Mouse (Mus musculus) E14TG2a.4 (cell line): ENCODE measurements at regions not wholly inside any gene's neighbourhood (a gene's known extent, or its start where the extent isn't known, plus 50 kb on each side); places are given as distances from the start of the nearest gene placed in this dataset.

Source experiments
- H3K27me3 ChIP-seq: 2 replicates; pipeline ENCODE4 v1.6.1; 2014; ENCODE audit warnings: low read length, control low read depth; ENCODE audit not compliant: insufficient read depth
- H3K36me3 ChIP-seq: 2 replicates; pipeline ENCODE4 v1.6.1; 2014; ENCODE audit warnings: low read length, control low read depth; ENCODE audit not compliant: insufficient read depth
- H3K4me1 ChIP-seq: replicated peaks from 2 replicates; pipeline ENCODE4 v1.6.1; 2014; ENCODE audit warnings: low read depth, low read length, control low read depth
- H3K4me3 ChIP-seq: replicated peaks from 2 replicates; pipeline ENCODE4 v1.5.1; 2014; ENCODE audit warnings: mild to moderate bottlenecking, low read length
- H3K9me3 ChIP-seq: 2 replicates; pipeline ENCODE4 v1.6.1; 2014; ENCODE audit warnings: low read length, control low read depth
- CTCF ChIP-seq: conservative IDR thresholded peaks from 2 replicates; pipeline ENCODE4 v1.5.1; 2014; ENCODE audit warnings: low read length
- NANOG ChIP-seq: IDR thresholded peaks from 2 replicates; pipeline ENCODE4 v1.6.1; 2014; ENCODE audit warnings: borderline replicate concordance, low read length, mixed read lengths
- POU5F1 ChIP-seq: IDR thresholded peaks from 2 replicates; pipeline ENCODE4 v1.6.1; 2014; ENCODE audit warnings: low read length, borderline replicate concordance

GRCm38 (mm10) chr1:34930571-34930970, 80.8 kb downstream of the Plekhb2 start:
- Histone ChIP-seq H3K4me3 (peak overlapping the region; percentile 63), H3K4me1 (peaks cover 12% of the 10 kb centered on the region), H3K9me3 (peaks cover 36% of the 10 kb centered on the region), H3K27me3 (peaks cover 40% of the 10 kb centered on the region), H3K36me3 (no peaks in the 10 kb centered on the region)
- TF ChIP-seq NANOG = no peak

GRCm38 (mm10) chr1:34943196-34943595, 93.4 kb downstream of the Plekhb2 start:
- no peak overlapping the region for H3K4me3 ChIP-seq
- no peaks in the 10 kb centered on the region for H3K36me3 ChIP-seq
- H3K4me1 ChIP-seq = no peaks in the 10 kb centered on the region
- no peaks in the 10 kb centered on the region for H3K27me3 ChIP-seq
- H3K9me3 ChIP-seq = 0 out of 2 replicates have a peak, but pooled peaks cover 3% of the 10 kb centered on the region
- TF ChIP-seq CTCF (no peak), POU5F1 (no peak), NANOG (no peak)

DNA sequence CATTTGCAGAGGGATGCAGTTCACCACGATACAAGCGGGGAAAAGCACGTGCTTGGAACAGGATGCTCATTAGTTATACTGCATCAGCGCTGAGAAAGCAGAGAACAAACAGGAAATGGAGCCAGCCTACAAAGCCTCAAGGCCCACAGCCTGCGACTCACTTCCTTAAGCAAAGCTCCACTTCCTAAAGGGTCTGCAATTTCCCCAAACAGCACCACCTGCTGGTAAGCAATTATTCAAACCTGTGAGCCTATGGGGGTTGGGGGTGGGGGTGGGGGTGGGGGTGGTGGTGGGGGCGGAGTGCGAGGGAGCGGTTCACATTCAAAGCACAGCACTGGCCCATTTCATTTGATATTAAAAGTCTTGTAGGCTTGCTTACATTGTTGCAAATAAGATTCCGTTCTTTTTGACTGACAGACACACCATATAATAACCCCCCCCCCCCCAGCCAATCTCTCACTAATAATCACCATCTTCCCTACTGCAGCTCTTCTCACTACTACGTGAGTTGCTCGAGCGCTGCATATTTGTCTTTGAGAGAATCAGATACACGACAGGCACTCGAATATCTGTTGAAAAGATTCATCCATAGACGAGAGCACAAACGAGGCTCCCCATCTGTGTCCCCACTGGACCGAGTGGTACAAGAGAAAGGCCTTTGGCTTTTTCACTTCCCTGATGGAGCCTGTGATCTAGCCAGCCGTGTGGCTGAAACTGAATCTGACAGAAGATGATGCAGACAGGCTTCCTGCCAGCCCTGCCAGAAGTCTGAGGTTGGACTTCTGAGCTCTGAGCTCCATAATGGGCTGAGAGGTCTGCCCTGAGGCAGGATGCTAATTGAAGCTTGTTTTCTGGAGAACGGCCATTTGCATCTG, 112.1 kb downstream of the Plekhb2 start:
- TF ChIP-seq CTCF = no peak
- no peak for TF ChIP-seq POU5F1
- TF ChIP-seq NANOG = no peak
- H3K4me3 ChIP-seq = no peak overlapping the region
- H3K4me1 ChIP-seq = no peaks in the 10 kb centered on the region; the same call in 1 of the 2 replicates
- peaks cover 27% of the 10 kb centered on the region for H3K9me3 ChIP-seq
- H3K36me3 ChIP-seq = no peaks in the 10 kb centered on the region
- H3K27me3 ChIP-seq = no peaks in the 10 kb centered on the region

DNA sequence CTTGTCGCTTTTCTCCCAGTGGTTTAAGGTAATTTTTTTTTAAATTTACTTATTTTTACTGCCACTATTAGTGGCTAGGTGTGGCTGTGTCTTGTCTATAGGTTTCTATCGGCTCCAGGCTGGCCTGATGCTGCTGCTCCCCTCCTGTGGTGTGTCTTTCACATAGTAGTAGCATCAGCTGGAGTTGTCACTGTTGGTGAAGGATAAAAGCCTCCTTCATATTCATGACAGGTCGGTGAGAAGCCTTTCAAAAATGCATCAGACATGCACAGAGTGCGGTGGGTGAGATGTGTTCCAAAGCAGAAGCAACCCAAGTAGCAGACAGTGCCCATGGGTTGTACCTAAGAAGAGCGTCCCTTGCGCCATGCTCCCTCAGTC, 112.7 kb downstream of the Plekhb2 start:
- Histone ChIP-seq H3K4me1 (no peaks in the 10 kb centered on the region; the same call in 1 of the 2 replicates), H3K4me3 (no peak overlapping the region), H3K36me3 (no peaks in the 10 kb centered on the region), H3K27me3 (no peaks in the 10 kb centered on the region), H3K9me3 (peaks cover 21% of the 10 kb centered on the region)
- TF ChIP-seq NANOG (no peak), CTCF (no peak), POU5F1 (no peak)

DNA sequence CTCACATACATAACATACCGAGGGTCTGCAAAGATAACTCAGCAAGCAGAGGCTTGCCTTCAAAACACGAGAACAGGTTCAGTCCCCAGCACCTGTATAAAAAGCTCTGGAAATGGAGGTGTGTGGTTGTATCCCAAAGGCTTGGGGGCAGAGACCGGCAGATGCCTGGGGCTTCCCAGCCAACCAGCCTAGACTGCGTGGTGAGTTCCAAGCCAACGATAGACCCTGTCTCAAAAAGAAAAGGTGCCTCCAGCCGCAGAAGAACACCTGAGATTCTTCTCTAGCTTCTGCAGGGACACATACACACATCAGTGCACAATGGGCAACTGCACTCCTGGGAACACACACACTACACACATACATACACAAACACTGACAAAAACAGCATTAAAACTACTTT, 125.0 kb downstream of the Plekhb2 start:
- Histone ChIP-seq H3K36me3 (no peaks in the 10 kb centered on the region), H3K9me3 (peaks cover 21% of the 10 kb centered on the region), H3K27me3 (no peaks in the 10 kb centered on the region), H3K4me1 (no peaks in the 10 kb centered on the region), H3K4me3 (no peak overlapping the region)
- TF ChIP-seq POU5F1 (no peak), CTCF (no peak), NANOG (no peak)

DNA sequence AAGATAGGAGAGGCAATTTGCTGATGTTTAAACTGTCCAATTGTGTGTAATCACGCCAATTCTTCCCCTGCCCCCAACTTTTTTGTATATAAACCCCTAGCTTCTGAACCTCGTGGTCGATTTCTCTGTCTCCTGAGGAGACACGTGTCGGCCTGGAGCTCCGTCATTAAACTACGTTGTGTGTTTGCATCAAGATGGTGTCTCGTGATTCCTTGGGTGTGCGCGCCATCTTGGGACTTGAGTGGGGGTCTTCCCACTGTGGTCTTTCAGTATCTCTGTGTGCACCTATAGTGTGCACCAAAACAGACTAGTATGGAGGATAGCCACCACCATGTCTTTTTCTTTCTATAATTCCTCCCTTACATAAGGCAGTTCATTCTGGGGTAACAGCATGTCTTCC, 128.4 kb downstream of the Plekhb2 start:
- Histone ChIP-seq H3K27me3 (no peaks in the 10 kb centered on the region), H3K4me1 (no peaks in the 10 kb centered on the region), H3K4me3 (no peak overlapping the region), H3K9me3 (peaks cover 21% of the 10 kb centered on the region), H3K36me3 (no peaks in the 10 kb centered on the region)
- TF ChIP-seq POU5F1 (no peak), NANOG (no peak), CTCF (no peak)

DNA sequence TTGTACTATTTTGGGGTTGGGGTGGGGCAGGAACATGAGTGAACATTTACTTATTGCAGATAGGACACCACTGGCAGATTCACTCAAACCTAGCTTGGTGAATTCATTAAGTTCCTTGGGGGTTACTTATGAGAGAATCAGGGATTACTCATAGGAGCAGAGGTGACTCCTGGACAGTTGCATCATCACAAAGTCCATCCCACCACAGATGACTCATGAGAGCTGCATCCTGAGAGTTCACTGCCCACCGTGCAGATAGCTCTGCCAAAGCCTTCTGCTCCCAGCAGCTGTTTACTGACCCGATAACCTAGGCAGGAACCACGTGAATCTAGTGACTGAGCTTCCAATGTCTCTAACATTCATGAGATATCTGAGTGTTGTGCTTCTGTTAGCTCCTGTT, 129.6 kb downstream of the Plekhb2 start:
- Histone ChIP-seq H3K27me3 (no peaks in the 10 kb centered on the region), H3K4me3 (no peak overlapping the region), H3K36me3 (no peaks in the 10 kb centered on the region), H3K4me1 (no peaks in the 10 kb centered on the region), H3K9me3 (peaks cover 21% of the 10 kb centered on the region)
- TF ChIP-seq NANOG (no peak), CTCF (no peak), POU5F1 (no peak)

DNA sequence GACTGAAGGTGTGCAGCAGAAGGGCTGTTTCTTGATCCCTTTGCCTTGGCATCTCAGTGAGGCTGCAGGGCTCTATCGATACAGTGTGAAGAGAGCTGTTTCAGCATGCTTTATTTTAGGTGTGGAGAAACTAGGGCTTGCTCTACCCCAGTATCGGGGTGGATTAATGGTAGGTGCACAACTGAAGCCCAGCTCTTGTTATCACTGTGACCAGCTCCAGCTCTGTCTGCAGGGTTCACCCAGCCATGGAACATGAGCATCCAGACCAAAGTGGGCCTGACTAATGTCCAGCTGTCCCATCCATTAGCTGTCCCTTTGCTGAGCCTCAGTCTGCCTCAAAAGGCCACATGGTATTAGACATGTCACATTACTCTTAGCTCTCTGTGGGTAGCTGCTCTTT, 132.2 kb downstream of the Plekhb2 start:
- Histone ChIP-seq H3K36me3 (no peaks in the 10 kb centered on the region), H3K4me1 (no peaks in the 10 kb centered on the region), H3K4me3 (no peak overlapping the region), H3K27me3 (no peaks in the 10 kb centered on the region), H3K9me3 (peaks cover 21% of the 10 kb centered on the region)
- no peak for TF ChIP-seq NANOG
- no peak for TF ChIP-seq CTCF
- no peak for TF ChIP-seq POU5F1

GRCm38 (mm10) chr1:34982966-34983365, 133.2 kb downstream of the Plekhb2 start:
- Histone ChIP-seq H3K27me3 (no peaks in the 10 kb centered on the region), H3K4me1 (no peaks in the 10 kb centered on the region), H3K4me3 (no peak overlapping the region), H3K9me3 (peaks cover 16% of the 10 kb centered on the region), H3K36me3 (no peaks in the 10 kb centered on the region)
- TF ChIP-seq CTCF (no peak), NANOG (no peak), POU5F1 (no peak)
